16 mouse cellular contexts compared by ENCODE assay signal in genomic region chr15:36880602-36881001, GRCm38 (mm10).
"Had no signal": no experiment of that assay in that cellular context is flagged by ENCODE, and none has a peak within 500 bp of the region (broad histone marks: within the 10 kb centered on the region; RNA-seq: fewer than 3 reads in every experiment).

No protein-coding gene starts in this region.

- H3K4me3 ChIP-seq: intestine, embryonic 15.5 days; layer of hippocampus, adult 2 months; limb, embryonic 10.5 days; limb, embryonic 13.5 days; liver, embryonic 12.5 days; liver, embryonic 15.5 days; neural tube, embryonic 13.5 days had no signal

- ATAC-seq: hindbrain, embryonic 16.5 days; intestine, embryonic 15.5 days; liver, embryonic 12.5 days had no signal

- H3K36me3 ChIP-seq: intestine, embryonic 15.5 days; limb, embryonic 10.5 days; limb, embryonic 13.5 days; liver, embryonic 12.5 days; liver, embryonic 15.5 days; neural tube, embryonic 13.5 days had no signal

- DNase-seq: kidney, adult 11 months; kidney, adult 8-10 months; kidney, postnatal 25 days; layer of hippocampus, adult 9-11 months; liver; midbrain, embryonic 14.5 days; thymus, postnatal 25 days had no signal

- H3K27ac ChIP-seq: layer of hippocampus, adult 2 months; limb, embryonic 10.5 days; limb, embryonic 13.5 days; liver, embryonic 12.5 days; liver, embryonic 15.5 days; neural tube, embryonic 13.5 days had no signal

- H3K4me2 ChIP-seq: intestine, embryonic 15.5 days; limb, embryonic 13.5 days; liver, embryonic 12.5 days; liver, embryonic 15.5 days; midbrain, embryonic 11.5 days; neural tube, embryonic 13.5 days had no signal

- H3K9me3 ChIP-seq: intestine, embryonic 15.5 days; limb, embryonic 10.5 days; limb, embryonic 13.5 days; liver, embryonic 12.5 days; liver, embryonic 15.5 days; neural tube, embryonic 13.5 days had no signal

- H3K27me3 ChIP-seq: intestine, embryonic 15.5 days; limb, embryonic 13.5 days; liver, embryonic 12.5 days; liver, embryonic 15.5 days; neural tube, embryonic 13.5 days had no signal

- H3K9ac ChIP-seq: intestine, embryonic 15.5 days; limb, embryonic 13.5 days; liver, embryonic 12.5 days; liver, embryonic 15.5 days; neural tube, embryonic 13.5 days had no signal
